Mouse (Mus musculus) stomach, postnatal 0 days (tissue): ENCODE measurements at regions not wholly inside any gene's neighbourhood (a gene's known extent, or its start where the extent isn't known, plus 50 kb on each side); places are given as distances from the start of the nearest gene placed in this dataset.

ENCODE experiments used
- CTCF ChIP-seq: IDR thresholded peaks from 2 replicates; pipeline ENCODE4 v1.5.1; 2016; ENCODE audit warnings: antibody characterized with exemption, low read depth, mild to moderate bottlenecking, moderate library complexity
- EP300 ChIP-seq: optimal IDR thresholded peaks from 2 replicates; pipeline ENCODE3; 2016; ENCODE audit warnings: antibody characterized with exemption

- TF ChIP-seq CTCF (peak; percentile 55), EP300 (no peak)
Observed at GRCm38 (mm10) chr5:53381492-53382199, 84.3 kb upstream of the Rbpj start.
